ENCODE assay signal across 11 mouse cellular contexts in genomic region chr19:54756681-54757257, GRCm38 (mm10).
A peak's percentile ranks its signal among the peaks of the same experiment; 100 is the strongest.
DNase-seq lines count a peak whose midpoint lies in the region; ATAC-seq and TF ChIP-seq lines count a peak whose summit lies in the region.
"Had no signal": no experiment of that assay in that cellular context is flagged by ENCODE, and none has a peak within 500 bp of the region (broad histone marks: within the 10 kb centered on the region; RNA-seq: fewer than 3 reads in every experiment).

No protein-coding gene starts in this region.

- H3ac ChIP-seq in C2C12 (ENCODE audit: control insufficient read depth, insufficient read length, low read depth) = peak overlapping the region; percentile 6

- peak; percentile 13 for DNase-seq in embryo, embryonic 10.5 days (ENCODE audit: low spot score)
- no peak for DNase-seq in embryo, embryonic 10 days (ENCODE audit: low spot score)
- DNase-seq in forebrain, postnatal 0 days = peak; percentile 66
- DNase-seq in left cerebral cortex, adult 2 months (ENCODE audit: extremely low spot score in 1 of 2, low spot score in 2 of 2) = peak; percentile 37 to 41
- DNase-seq in gastrocnemius, postnatal 25 days = no peak
- no peak for DNase-seq in hindbrain, embryonic 14.5 days (ENCODE audit: low spot score)
- DNase-seq: B cell, adult 2 months; kidney, postnatal 36 days had no signal

- H3K9me3 ChIP-seq in forebrain, postnatal 0 days (ENCODE audit: low read length) = no peaks in the 10 kb centered on the region
- H3K9me3 ChIP-seq in hindbrain, embryonic 14.5 days (ENCODE audit: control insufficient read depth, low read length) = no peaks in the 10 kb centered on the region
- H3K9me3 ChIP-seq in kidney, embryonic 14.5 days (ENCODE audit: control insufficient read depth, low read length) = no peaks in the 10 kb centered on the region

- no peaks in the 10 kb centered on the region for H3K36me3 ChIP-seq in C2C12 (ENCODE audit: control insufficient read depth, insufficient read depth)
- H3K36me3 ChIP-seq in forebrain, postnatal 0 days (ENCODE audit: insufficient read depth) = no peaks in the 10 kb centered on the region
- no peaks in the 10 kb centered on the region for H3K36me3 ChIP-seq in hindbrain, embryonic 14.5 days (replicated peaks; ENCODE audit: control insufficient read depth, insufficient read depth)
- no peaks in the 10 kb centered on the region for H3K36me3 ChIP-seq in kidney, embryonic 14.5 days (ENCODE audit: control insufficient read depth, insufficient read depth, low read length)

- intact Hi-C loops in left cerebral cortex, adult 2 months (cut with DNase I) = no loop called here

- H3K4me1 ChIP-seq in forebrain, postnatal 0 days (ENCODE audit: insufficient read depth) = no peaks in the 10 kb centered on the region
- H3K4me1 ChIP-seq in hindbrain, embryonic 14.5 days (replicated peaks; ENCODE audit: control insufficient read depth, insufficient read depth, low read length) = 0 out of 2 replicates have a peak, but pooled peaks cover 3% of the 10 kb centered on the region
- H3K4me1 ChIP-seq in kidney, embryonic 14.5 days (ENCODE audit: control insufficient read depth, insufficient read depth, low read length) = 0 out of 2 replicates have a peak, but pooled peaks cover 2% of the 10 kb centered on the region

- H3K9ac ChIP-seq in forebrain, postnatal 0 days = no peak overlapping the region
- H3K9ac ChIP-seq in hindbrain, embryonic 14.5 days = no peak overlapping the region
- H3K9ac ChIP-seq in kidney, embryonic 14.5 days (ENCODE audit: low read depth, low read length) = no peak overlapping the region

- H3K27me3 ChIP-seq in C2C12 (ENCODE audit: control insufficient read depth, insufficient read depth, insufficient read length) = no peaks in the 10 kb centered on the region
- H3K27me3 ChIP-seq in forebrain, postnatal 0 days (ENCODE audit: insufficient read depth, low read length) = no peaks in the 10 kb centered on the region
- no peaks in the 10 kb centered on the region for H3K27me3 ChIP-seq in hindbrain, embryonic 14.5 days (ENCODE audit: control insufficient read depth, insufficient read depth, low read length)
- no peaks in the 10 kb centered on the region for H3K27me3 ChIP-seq in kidney, embryonic 14.5 days (ENCODE audit: control insufficient read depth, insufficient read depth, low read length)

- no peaks in the 10 kb centered on the region for H3K79me2 ChIP-seq in C2C12 (ENCODE audit: control insufficient read depth, insufficient read depth)

- H3K79me3 ChIP-seq in C2C12 (ENCODE audit: low read depth) = no peaks in the 10 kb centered on the region

- 49% methylated on average over 8 of the region's 8 CpGs for WGBS in forebrain, postnatal 0 days
- 60% methylated on average over 8 of the region's 8 CpGs for WGBS in hindbrain, embryonic 14.5 days
- 72% methylated on average over 8 of the region's 8 CpGs for WGBS in kidney, embryonic 14.5 days

- ATAC-seq in forebrain, postnatal 0 days = peak; percentile 93
- ATAC-seq in hindbrain, embryonic 14.5 days (ENCODE audit: low FRiP score) = no peak
- ATAC-seq in kidney, embryonic 14.5 days (ENCODE audit: low FRiP score, low TSS enrichment) = no peak

- H3K4me3 ChIP-seq in C2C12 (ENCODE audit: insufficient read depth, poor library complexity, severe bottlenecking) = no peak overlapping the region
- no peak overlapping the region for H3K4me3 ChIP-seq in forebrain, postnatal 0 days (ENCODE audit: low read depth, low read length)
- H3K4me3 ChIP-seq in left cerebral cortex, adult 2 months = no peak overlapping the region
- H3K4me3 ChIP-seq in hindbrain, embryonic 14.5 days (replicated peaks; ENCODE audit: low read length) = no peak overlapping the region
- H3K4me3 ChIP-seq in kidney, embryonic 14.5 days (ENCODE audit: low read length) = no peak overlapping the region
- H3K4me3 ChIP-seq: erythroblast, embryonic 14.5 days had no signal

- TF ChIP-seq CTCF in C2C12 (IDR thresholded peaks at IDR 0.05; ENCODE audit: control insufficient read depth, insufficient read depth, insufficient read length) = no peak
- TF ChIP-seq CTCF in forebrain, postnatal 0 days (IDR thresholded peaks at IDR 0.05; ENCODE audit: low read depth) = no peak
- no peak for TF ChIP-seq CTCF in left cerebral cortex, adult 2 months (IDR thresholded peaks at IDR 0.05)

- no peak overlapping the region for H3K4me2 ChIP-seq in forebrain, postnatal 0 days (ENCODE audit: low read depth)
- no peak overlapping the region for H3K4me2 ChIP-seq in hindbrain, embryonic 14.5 days (replicated peaks)
- no peak overlapping the region for H3K4me2 ChIP-seq in kidney, embryonic 14.5 days (replicated peaks; ENCODE audit: low read depth, low read length)

- no peak overlapping the region for H3K27ac ChIP-seq in forebrain, postnatal 0 days (ENCODE audit: low read depth, low read length)
- no peak overlapping the region for H3K27ac ChIP-seq in left cerebral cortex, adult 2 months
- no peak overlapping the region for H3K27ac ChIP-seq in hindbrain, embryonic 14.5 days
- H3K27ac ChIP-seq in kidney, embryonic 14.5 days (ENCODE audit: low read depth, low read length) = no peak overlapping the region

TF ChIP-seq in C2C12, 6 proteins besides CTCF, POLR2A, EP300 and RAD21:
- no peak for TF ChIP-seq MAX (IDR thresholded peaks at IDR 0.05)
- no peak for TF ChIP-seq USF1 (IDR thresholded peaks at IDR 0.05; ENCODE audit: low read depth)
- peak; percentile 52 for TF ChIP-seq MYOD1 (IDR thresholded peaks at IDR 0.05; ENCODE audit: control insufficient read depth, insufficient read length, low read depth)
- TF ChIP-seq FOSL1 (IDR thresholded peaks at IDR 0.05; ENCODE audit: insufficient read depth, low read length, poor library complexity, severe bottlenecking) = no peak
- no peak for TF ChIP-seq MYOG (IDR thresholded peaks at IDR 0.05; ENCODE audit: control insufficient read depth, extremely low read depth, insufficient read length)
- TF ChIP-seq CEBPB (IDR thresholded peaks at IDR 0.05; ENCODE audit: low read depth) = no peak

Comparison
In these comparisons a context has a peak if more than half of its experiments do, and no peak if none do; other contexts are left out.
1. DNase-seq: peak in embryo, embryonic 10.5 days (single experiment), forebrain, postnatal 0 days (single experiment) and left cerebral cortex, adult 2 months (2 of 2); none in embryo, embryonic 10 days (single experiment), gastrocnemius, postnatal 25 days (single experiment) and hindbrain, embryonic 14.5 days (single experiment).